Mouse (Mus musculus) Muller cell, postnatal 12 days (primary cell): ENCODE results near the gene Gm14419.
"Not testable (repeated sequence)": the region's sequence is repeated elsewhere in the genome, so short reads cannot be mapped to it uniquely, and the experiment has no call there.

Experiments used
- DNase-seq: peaks from one replicate; pipeline ENCODE4 v3.0.0-alpha.2; 2015; ENCODE audit errors: inconsistent ontology term

Gm14419 gene

DNA sequence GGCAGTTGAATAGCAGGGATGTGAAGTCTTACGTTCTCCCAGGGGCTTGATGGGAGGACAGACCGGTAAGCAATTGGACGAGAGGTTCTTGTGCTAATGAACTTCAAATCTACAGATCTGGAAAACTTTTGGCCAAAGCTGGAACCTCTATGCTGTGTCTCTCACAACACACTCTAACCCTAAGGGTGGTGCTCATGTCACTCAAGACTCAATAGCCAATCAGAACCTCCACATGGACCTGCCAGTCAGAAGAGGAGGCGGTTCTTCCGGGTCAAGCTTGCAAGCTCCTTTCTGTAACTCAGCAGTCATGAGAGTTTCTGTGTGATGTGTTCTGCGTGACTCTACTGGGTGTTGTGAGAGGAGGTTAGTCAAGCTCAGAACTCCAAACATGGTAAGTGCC, at the start of gene Gm14419:
Gene Gm14419 (plus strand): TSS at position 301 of the 400 bp plus-strand sequence.
- DNase-seq, result not testable (repeated sequence)
